Mouse (Mus musculus) heart, postnatal 0 days (tissue): ENCODE measurements around the gene Lrrtm3.

Experiments
- CTCF ChIP-seq: IDR thresholded peaks from 2 replicates; pipeline ENCODE4 v1.5.1; 2016; ENCODE audit warnings: antibody characterized with exemption, control low read depth, low read depth
- EP300 ChIP-seq: IDR thresholded peaks from 2 replicates; pipeline ENCODE4 v1.6.1; 2016; ENCODE audit warnings: antibody characterized with exemption, low read depth

DNA sequence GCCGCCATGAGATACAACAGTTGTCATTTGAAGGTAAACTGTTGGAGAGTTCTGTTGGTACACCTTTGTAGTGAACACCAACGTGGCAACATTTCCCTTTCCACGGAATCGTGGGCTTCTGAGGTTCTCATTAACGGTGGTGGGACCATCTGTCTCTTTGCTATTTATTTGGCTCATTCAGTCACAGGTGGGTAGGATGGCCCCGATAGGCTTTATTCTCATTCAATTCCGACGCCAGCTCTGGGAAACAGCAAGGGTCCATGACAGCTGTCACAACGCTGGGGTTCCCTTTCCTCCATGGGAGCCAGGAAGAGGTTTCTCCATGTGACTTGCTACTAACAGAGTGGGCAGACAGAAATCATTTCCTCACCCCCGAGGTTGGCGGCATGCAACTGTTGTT is 48.2 kb downstream of the Lrrtm3 start:
- no peak for TF ChIP-seq CTCF
- no peak for TF ChIP-seq EP300
